Mouse (Mus musculus): ENCODE measurements around the gene Dnmt3b. TPM values are rescaled to one million over a fixed set of nuclear protein-coding genes. Genes with fewer than 3 reads are reported as not detected.
A peak's percentile ranks its signal among the peaks of the same experiment; 100 is the strongest.
"Not testable (repeated sequence)": the region's sequence is repeated elsewhere in the genome, so short reads cannot be mapped to it uniquely, and the experiment has no call there.

The Dnmt3b gene
- total RNA-seq, 2 experiments from 2014 or later: 2.8 to 4.0 TPM

- DNase-seq: no peak
- intact Hi-C loops (cut with DNase I): no loop called here
Measured at GRCm38 (mm10) chr2:153696352-153696751, 47.1 kb downstream of the Dnmt3b start, which contains the start of gene Dnmt3c. Gene Dnmt3c (plus strand): TSS chr2:153696652.

- intact Hi-C loops (cut with DNase I): no loop called here
- peak; percentile 56 for DNase-seq
Measured at GRCm38 (mm10) chr2:153703389-153703788, 54.1 kb downstream of the Dnmt3b start.

- peak; percentile 26 for DNase-seq
- intact Hi-C loops (cut with DNase I): no loop called here
Measured at GRCm38 (mm10) chr2:153710701-153711330, 61.6 kb downstream of the Dnmt3b start.

- intact Hi-C loops (cut with DNase I): no loop called here
- peak; percentile 33 for DNase-seq
Measured at GRCm38 (mm10) chr2:153712646-153713091, 63.4 kb downstream of the Dnmt3b start.

GRCm38 (mm10) chr2:153713227-153713626 lies 64.0 kb downstream of the Dnmt3b start:
- DNase-seq: peak; percentile 84
- intact Hi-C loops (cut with DNase I): no loop called here

GRCm38 (mm10) chr2:153717861-153718260 lies 68.6 kb downstream of the Dnmt3b start:
- DNase-seq; intact Hi-C loops (cut with DNase I): not testable (repeated sequence)

GRCm38 (mm10) chr2:153723098-153723497 lies 73.8 kb downstream of the Dnmt3b start:
- intact Hi-C loops (cut with DNase I): no loop called here
- no peak for DNase-seq

- no peak for DNase-seq
- intact Hi-C loops (cut with DNase I): no loop called here
Measured at GRCm38 (mm10) chr2:153724424-153724823, 75.2 kb downstream of the Dnmt3b start.

- intact Hi-C loops (cut with DNase I): no loop called here
Measured at GRCm38 (mm10) chr2:153724871-153725270, 75.6 kb downstream of the Dnmt3b start.

GRCm38 (mm10) chr2:153725291-153725690 lies 76.0 kb downstream of the Dnmt3b start:
- intact Hi-C loops (cut with DNase I): no loop called here
- DNase-seq: no peak

More at GRCm38 (mm10) chr2:153724871-153725270, 75.6 kb downstream of the Dnmt3b start:
- DNase-seq: no peak

- intact Hi-C loops (cut with DNase I): no loop called here
- no peak for DNase-seq
Measured at GRCm38 (mm10) chr2:153734033-153734432, 84.8 kb downstream of the Dnmt3b start.

Other genes starting within 250 kb of the Dnmt3b start
- not detected for gene 4930404H24Rik, start 156.7 kb upstream of the Dnmt3b start, total RNA-seq (2021)
- 100 to 1,000 TPM; 111 to 122 TPM for gene Nol4l, start 119.5 kb upstream of the Dnmt3b start, total RNA-seq (2021)
- gene Commd7, start 16.7 kb upstream of the Dnmt3b start, total RNA-seq (2021): 10 to 100 TPM; 48.2 to 50.9 TPM
- gene Dnmt3c, start 47.2 kb downstream of the Dnmt3b start, total RNA-seq (2021): not detected
- 100 to 1,000 TPM; 242 to 243 TPM for gene Mapre1, start 91.8 kb downstream of the Dnmt3b start, total RNA-seq (2021)
- gene Efcab8, start 130.5 kb downstream of the Dnmt3b start, total RNA-seq (2021): under 1 TPM; 0.32 to 0.60 TPM
- gene Sun5, start 221.6 kb downstream of the Dnmt3b start, total RNA-seq (2021): not detected
- gene Bpifb2, start 225.6 kb downstream of the Dnmt3b start, total RNA-seq (2021): not detected

Data from left cerebral cortex, postnatal 4 days (tissue).